8 mouse cellular contexts compared by ENCODE assay signal in the genomic region with DNA sequence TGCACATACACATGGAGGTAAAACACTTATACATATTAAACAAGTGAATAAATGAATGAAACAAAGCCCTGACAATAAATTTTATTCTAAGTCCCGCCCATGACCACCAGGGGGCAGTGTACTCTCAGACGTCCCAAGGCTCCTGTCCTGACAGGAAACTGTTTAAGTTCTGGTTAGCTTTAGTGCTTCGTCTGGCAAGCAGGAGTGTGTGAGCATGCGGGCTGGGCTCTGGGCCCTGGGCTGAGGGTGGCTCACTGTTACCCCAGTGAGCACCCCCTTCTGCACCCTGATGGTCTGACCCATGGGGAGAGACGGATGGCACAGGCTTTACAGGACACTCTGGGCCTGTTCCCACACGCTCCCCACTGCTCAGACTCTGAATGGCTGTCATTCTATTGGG. TPM values are rescaled to one million over a fixed set of nuclear protein-coding genes. Genes with fewer than 3 reads are reported as not detected.
DNase-seq lines count a peak whose midpoint lies in the region; ATAC-seq and TF ChIP-seq lines count a peak whose summit lies in the region.

No protein-coding gene starts in this region.

- DNase-seq in testis, postnatal 14 days (ENCODE audit: low spot score): no peak
- DNase-seq in c-Kit-positive CD71-positive TER-119-negative erythroid progenitor cells, embryonic 14.5 days (ENCODE audit: low read depth): peak; percentile 61
- peak; percentile 21 for DNase-seq in kidney, adult 11 months
- peak; percentile 61 for DNase-seq in liver
- peak; percentile 63 to 74 for DNase-seq in natural killer cell, adult 2 months (ENCODE audit: low spot score in 2 of 2)
- peak; percentile 71 for DNase-seq in thymus, postnatal 25 days

- TF ChIP-seq POLR2A in testis, adult 2 months (IDR thresholded peaks at IDR 0.05; ENCODE audit: control insufficient read depth, low read depth, low read length): no peak

- no peaks in the 10 kb centered on the region for H3K9me3 ChIP-seq in forebrain, embryonic 15.5 days

- no peak overlapping the region for H3K4me3 ChIP-seq in testis, adult 2 months (ENCODE audit: control insufficient read depth, low read depth, low read length)
- H3K4me3 ChIP-seq in forebrain, embryonic 15.5 days: no peak overlapping the region

- no peak overlapping the region for H3K27ac ChIP-seq in testis, adult 2 months (ENCODE audit: control insufficient read depth, insufficient read depth, low read depth, low read length)
- H3K27ac ChIP-seq in forebrain, embryonic 15.5 days (replicated peaks): no peak overlapping the region

- no peak overlapping the region for H3K9ac ChIP-seq in forebrain, embryonic 15.5 days (replicated peaks)

- no peaks in the 10 kb centered on the region for H3K36me3 ChIP-seq in testis, adult 2 months (ENCODE audit: control insufficient read depth, insufficient read depth, low read length)
- H3K36me3 ChIP-seq in forebrain, embryonic 15.5 days: no peaks in the 10 kb centered on the region; the same call in 1 of the 2 replicates

- peak; percentile 48 for ATAC-seq in forebrain, embryonic 15.5 days (replicated peaks)

- no peaks in the 10 kb centered on the region for H3K27me3 ChIP-seq in testis, adult 2 months (ENCODE audit: control insufficient read depth, insufficient read depth, low read length)
- no peaks in the 10 kb centered on the region for H3K27me3 ChIP-seq in forebrain, embryonic 15.5 days

- WGBS in forebrain, embryonic 15.5 days: 33% methylated on average over 6 of the region's 6 CpGs

- H3K4me1 ChIP-seq in testis, adult 2 months (ENCODE audit: control insufficient read depth, insufficient read depth, low read length): peaks cover 12% of the 10 kb centered on the region
- no peaks in the 10 kb centered on the region for H3K4me1 ChIP-seq in forebrain, embryonic 15.5 days

- H3K4me2 ChIP-seq in forebrain, embryonic 15.5 days (replicated peaks): no peak overlapping the region

- TF ChIP-seq CTCF in testis, adult 2 months (IDR thresholded peaks at IDR 0.05; ENCODE audit: control insufficient read depth, insufficient read depth, insufficient replicate concordance, low read depth, low read length): peak; percentile 55; the same call in 1 of the 2 replicates

RNA-seq across cellular contexts. Expression of gene Sh2b2, which starts 12.6 kb away (rescaled TPM):
- polyA plus RNA-seq in testis, adult 2 months (2012; rRNA removed): 2.0 and 2.3 TPM in 2 replicates
- polyA plus RNA-seq in forebrain, embryonic 15.5 days (2015; fragmentation: Nextera tagmentation; extraction: Ambion mirVana): 29.0 and 30.0 TPM in 2 replicates
